Mouse (Mus musculus): ENCODE results near the gene Ifna4. TPM values are rescaled to one million over a fixed set of nuclear protein-coding genes. Genes with fewer than 3 reads are reported as not detected.

The Ifna4 gene
- total RNA-seq, 2 experiments from 2014 or later, result not detected

- intact Hi-C loops (cut with DNase I), result no loop called here
- no peak for DNase-seq
These were observed 23.4 kb downstream of the Ifna4 start for GRCm38 (mm10) chr4:88865011-88865569.

DNA sequence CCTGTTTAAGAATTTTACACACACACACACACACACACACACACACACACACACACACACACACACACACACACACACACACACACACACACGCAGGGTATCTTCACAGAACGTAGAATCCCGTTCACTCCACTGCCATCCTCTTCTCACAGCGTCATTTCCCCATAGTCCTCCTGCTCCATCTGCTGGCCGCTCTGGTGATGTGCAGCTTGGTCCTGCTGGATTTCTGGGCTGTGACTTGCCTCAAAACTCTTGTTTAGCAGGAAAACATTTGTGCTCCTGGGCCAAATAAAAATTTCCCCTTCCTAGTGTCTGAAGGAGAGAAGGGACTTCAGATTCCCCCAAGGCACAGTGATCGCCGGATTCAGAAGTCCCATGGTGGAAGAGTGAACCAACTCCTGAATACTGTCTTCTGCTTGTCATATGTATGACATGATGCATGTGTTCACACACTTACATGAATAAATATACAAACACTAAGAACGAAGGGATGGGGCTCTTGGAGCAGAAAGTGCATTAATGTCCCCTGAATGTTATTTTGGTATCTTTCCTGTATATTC lies 25.8 kb downstream of the Ifna4 start:
- intact Hi-C loops (cut with DNase I), result no loop called here

DNA sequence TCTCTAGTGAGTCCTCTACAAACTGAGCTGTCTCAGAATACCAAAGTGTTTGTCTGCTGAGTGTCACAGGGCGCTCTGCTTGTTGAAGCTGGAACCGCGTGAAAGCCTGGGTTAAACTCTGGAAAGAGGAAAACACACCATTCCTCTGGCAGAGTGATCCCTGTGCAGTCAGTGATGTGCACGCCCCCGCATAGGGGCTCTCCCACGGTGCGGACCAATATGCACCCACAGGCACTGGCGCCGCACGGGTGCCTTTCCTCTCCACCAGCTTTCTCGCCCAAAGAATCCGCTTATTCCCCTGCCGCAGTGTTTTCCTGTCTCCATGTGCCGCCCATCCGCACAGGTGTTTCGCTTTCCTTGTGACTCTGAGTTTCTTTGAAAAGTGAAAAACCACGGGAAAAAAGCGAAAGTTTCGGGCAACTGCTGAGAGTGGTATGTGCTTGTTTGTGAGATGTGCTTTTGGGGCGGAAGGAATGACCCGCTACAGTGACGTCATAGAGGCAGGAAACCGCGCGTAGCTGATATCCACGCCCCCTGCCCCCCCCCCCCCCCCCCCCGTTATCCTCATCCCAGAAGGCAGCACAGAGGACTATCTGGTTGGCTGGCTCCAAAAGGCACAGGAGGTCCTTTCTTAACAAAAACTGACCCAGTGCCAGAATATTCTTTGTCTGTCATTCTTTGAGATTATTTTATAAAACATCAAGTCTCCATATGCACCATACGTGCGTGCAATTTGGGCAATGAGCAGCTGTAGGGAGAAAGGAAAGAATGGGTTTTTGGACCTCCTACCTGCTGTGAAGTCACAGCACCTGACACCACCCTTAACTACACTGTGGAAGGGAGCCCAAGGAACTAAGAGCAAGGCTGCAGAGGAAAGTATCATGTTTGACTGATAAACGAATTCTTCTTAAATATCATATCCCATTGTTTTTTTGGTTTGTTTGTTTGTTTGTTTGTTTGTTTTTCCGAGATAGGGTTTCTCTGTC lies 26.6 kb downstream of the Ifna4 start:
- intact Hi-C loops (cut with DNase I), result no loop called here
- DNase-seq, result peak; percentile 23

More for the DNA sequence above, 25.8 kb downstream of the Ifna4 start:
- DNase-seq, result peak; percentile 72

GRCm38 (mm10) chr4:88872691-88873090 lies 31.0 kb downstream of the Ifna4 start:
- DNase-seq, result no peak
- intact Hi-C loops (cut with DNase I), result loop anchor here (1.0 to 10.0 kb wide), 2 partner anchors 62 to 257 kb away; no protein-coding TSS in a partner anchor

DNA sequence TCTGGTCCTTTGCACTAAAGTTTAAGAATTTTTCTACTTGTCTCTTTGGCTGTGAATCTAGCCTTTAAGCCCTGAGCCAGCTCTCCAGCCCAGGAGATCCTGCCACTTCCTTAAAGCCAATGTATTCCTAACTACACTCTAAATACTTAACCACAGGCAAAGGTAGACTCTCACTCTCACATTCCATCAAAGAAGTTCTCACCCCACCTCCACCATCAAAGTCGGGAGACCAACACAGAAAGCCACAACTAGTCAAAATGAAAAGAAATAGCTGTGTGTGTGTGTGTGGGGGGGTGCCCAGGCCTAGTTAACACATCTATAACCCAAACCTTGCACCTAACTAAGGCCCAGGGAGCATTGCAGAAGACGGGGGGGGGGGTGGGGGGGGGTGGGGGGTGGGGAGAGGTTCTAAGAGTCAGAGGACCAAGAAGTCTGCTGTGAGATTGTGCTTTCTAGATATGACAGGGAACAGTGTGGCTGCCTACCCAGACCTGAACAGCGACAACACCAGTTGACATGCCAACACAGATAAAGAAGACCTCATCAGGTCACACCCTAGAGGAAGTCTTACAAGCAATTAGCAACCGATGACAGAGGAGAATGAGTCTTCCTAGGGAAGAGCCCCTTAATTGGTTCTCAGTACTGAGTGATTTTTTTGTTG lies 33.9 kb downstream of the Ifna4 start:
- intact Hi-C loops (cut with DNase I), result loop anchor here (10.0 kb wide), 1 partner anchor 59 kb away; no protein-coding TSS in a partner anchor
- no peak for DNase-seq

DNA sequence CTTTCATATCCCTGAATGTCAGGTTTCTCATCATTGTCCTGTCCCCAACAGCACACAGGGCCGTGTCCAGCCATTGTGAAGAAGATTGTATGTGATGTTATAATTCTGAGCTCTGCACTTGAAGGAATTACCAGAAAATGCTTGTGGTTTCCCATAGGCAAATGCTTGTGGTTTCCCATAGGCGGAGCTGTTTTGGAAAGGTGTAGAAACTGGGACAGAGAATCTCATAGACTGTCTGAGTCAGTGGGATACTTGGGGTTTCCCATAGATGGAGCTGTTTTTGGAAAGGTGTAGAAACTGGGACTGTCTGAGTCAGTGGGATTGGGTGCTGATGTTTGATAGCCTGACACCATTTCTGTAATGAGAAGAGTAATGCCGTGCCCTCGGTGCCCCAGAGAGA lies 34.9 kb downstream of the Ifna4 start:
- DNase-seq, result no peak
- intact Hi-C loops (cut with DNase I), result loop anchor here (10.0 kb wide), 1 partner anchor 58 kb away; no protein-coding TSS in a partner anchor

DNA sequence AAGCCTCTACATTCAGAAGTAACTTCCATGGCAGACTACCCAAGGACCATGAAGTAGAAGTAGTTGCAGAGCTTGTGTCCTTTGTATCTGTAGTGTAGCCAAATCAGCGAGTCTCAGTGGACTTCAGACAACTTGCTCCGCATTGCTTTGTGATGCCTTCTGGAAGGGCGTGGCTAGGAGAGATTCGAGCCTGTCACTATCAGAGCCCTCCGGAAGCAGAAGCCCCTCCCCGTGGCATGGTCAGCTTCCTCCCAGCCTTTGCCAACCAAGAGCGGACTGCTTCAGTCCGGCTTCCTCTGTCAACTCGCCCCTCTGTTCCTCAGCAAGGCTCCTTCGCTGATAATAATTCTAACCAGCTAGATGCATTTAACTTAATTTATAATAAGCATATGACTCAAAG lies 36.6 kb downstream of the Ifna4 start:
- no peak for DNase-seq
- intact Hi-C loops (cut with DNase I), result loop anchor here (10.0 kb wide), 1 partner anchor 57 kb away; no protein-coding TSS in a partner anchor

DNA sequence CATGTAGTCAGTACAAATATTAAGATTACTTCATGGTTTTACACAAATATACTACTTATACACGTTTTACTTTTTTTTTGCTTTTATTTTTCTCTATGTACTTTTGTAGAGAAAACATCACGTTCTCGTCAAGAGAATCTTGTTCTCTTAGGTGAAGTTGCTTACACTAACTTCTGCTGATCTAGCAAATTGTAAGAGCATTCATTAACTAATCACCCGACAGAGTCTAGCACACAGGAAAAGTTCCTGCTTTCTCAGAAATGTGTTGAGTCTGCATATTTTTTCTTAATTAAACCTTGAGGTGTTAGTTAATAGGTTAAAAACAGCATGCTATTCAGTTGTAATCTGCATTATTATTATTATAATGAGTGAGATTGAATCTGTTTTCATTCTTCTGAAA lies 37.1 kb downstream of the Ifna4 start:
- no peak for DNase-seq
- intact Hi-C loops (cut with DNase I), result loop anchor here (10.0 kb wide), 1 partner anchor 56 kb away; no protein-coding TSS in a partner anchor

DNA sequence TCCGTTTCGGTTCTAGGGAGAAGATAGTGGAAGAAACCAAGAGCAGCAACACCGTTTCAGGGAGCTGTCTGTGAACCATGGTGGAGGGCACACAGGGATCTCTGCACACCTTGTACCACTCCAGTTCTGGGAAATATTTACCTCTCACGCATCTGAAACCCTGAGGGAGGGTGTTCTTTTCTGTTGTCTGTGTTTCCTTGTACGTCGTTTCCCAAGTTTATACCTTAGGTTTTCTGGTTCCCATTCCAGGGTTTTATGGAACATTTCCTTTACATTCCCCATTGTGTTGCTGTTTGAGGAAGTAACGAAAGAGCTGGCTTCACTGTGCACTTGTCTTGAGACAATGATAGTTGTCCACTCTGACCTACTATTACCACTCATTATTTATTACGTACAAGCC lies 38.4 kb downstream of the Ifna4 start, which contains the start of gene Ifne:
TSS of gene Ifne (minus strand) at position 101 of the 400 bp plus-strand sequence.
- intact Hi-C loops (cut with DNase I), result no loop called here
- no peak for DNase-seq

DNA sequence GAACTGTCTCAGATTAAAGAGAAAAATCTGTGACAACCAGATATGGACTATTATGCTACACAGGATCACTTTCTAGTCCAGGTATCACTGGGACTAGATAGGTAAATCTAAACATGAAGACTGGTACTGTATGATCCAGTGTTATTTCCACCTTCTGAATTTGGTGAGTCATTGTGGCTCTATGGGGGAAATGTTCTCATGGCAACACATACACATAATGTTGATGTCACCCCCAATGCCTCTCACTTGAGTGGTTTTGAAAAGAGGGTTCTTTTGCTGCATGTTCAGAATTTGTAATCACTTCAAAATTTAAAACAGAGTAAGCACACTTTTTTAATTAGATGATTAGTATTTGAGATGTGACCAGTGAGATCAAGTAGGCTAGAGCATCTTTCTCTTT lies 46.6 kb downstream of the Ifna4 start:
- DNase-seq, result no peak
- intact Hi-C loops (cut with DNase I), result no loop called here

Other genes with a start within 250 kb of the Ifna4 start
- gene Ifna9, start 249.5 kb upstream of the Ifna4 start, total RNA-seq (2021), result not detected
- not detected for gene Ifna12, start 238.5 kb upstream of the Ifna4 start, total RNA-seq (2021)
- gene C87499, start 207.4 kb upstream of the Ifna4 start, total RNA-seq (2021), result not detected
- not detected for gene Ifna13, start 197.4 kb upstream of the Ifna4 start, total RNA-seq (2021)
- not detected for gene Ifna16, start 164.9 kb upstream of the Ifna4 start, total RNA-seq (2021)
- not detected for gene Ifna2, start 157.9 kb upstream of the Ifna4 start, total RNA-seq (2021)
- gene Ifnab, start 150.5 kb upstream of the Ifna4 start, total RNA-seq (2021), result not detected
- 1 to 10 TPM; 1.5 to 1.7 TPM for gene Gm26566, start 120.1 kb upstream of the Ifna4 start, total RNA-seq (2021)
- gene Klhl9, start 119.4 kb upstream of the Ifna4 start, total RNA-seq (2021), result 100 to 1,000 TPM; 105 to 106 TPM
- gene Gm13271, start 87.0 kb upstream of the Ifna4 start, total RNA-seq (2021), result not detected
- not detected for gene Gm13283, start 81.7 kb upstream of the Ifna4 start, total RNA-seq (2021)
- gene Gm13290, start 68.0 kb upstream of the Ifna4 start, total RNA-seq (2021), result not detected
- not detected for gene Gm13289, start 64.9 kb upstream of the Ifna4 start, total RNA-seq (2021)
- gene Gm13272, start 62.0 kb upstream of the Ifna4 start, total RNA-seq (2021), result not detected
- gene Ifnz, start 59.7 kb upstream of the Ifna4 start, total RNA-seq (2021), result not detected
- not detected for gene Gm13276, start 56.2 kb upstream of the Ifna4 start, total RNA-seq (2021)
- not detected for gene Gm13277, start 53.2 kb upstream of the Ifna4 start, total RNA-seq (2021)
- not detected for gene Gm13278, start 50.3 kb upstream of the Ifna4 start, total RNA-seq (2021)
- gene Gm13275, start 47.4 kb upstream of the Ifna4 start, total RNA-seq (2021), result not detected
- not detected for gene Gm13279, start 44.5 kb upstream of the Ifna4 start, total RNA-seq (2021)
- gene Gm13285, start 42.2 kb upstream of the Ifna4 start, total RNA-seq (2021), result under 1 TPM in 1 of 2 experiments, not detected in 1; 0.24 TPM
- not detected for gene Gm13287, start 38.6 kb upstream of the Ifna4 start, total RNA-seq (2021)
- gene Gm13288, start 36.3 kb upstream of the Ifna4 start, total RNA-seq (2021), result not detected
- not detected for gene Ifna7, start 25.6 kb upstream of the Ifna4 start, total RNA-seq (2021)
- gene Ifna11, start 21.9 kb upstream of the Ifna4 start, total RNA-seq (2021), result not detected
- gene Ifna6, start 14.4 kb upstream of the Ifna4 start, total RNA-seq (2021), result not detected
- not detected for gene Ifna5, start 6.3 kb upstream of the Ifna4 start, total RNA-seq (2021)
- gene Ifna1, start 8.2 kb downstream of the Ifna4 start, total RNA-seq (2021), result not detected
- not detected for gene Ifne, start 38.3 kb downstream of the Ifna4 start, total RNA-seq (2021)